Mouse (Mus musculus): ENCODE results near the gene Notch4.

The Notch4 gene

GRCm38 (mm10) chr17:34613830-34614229, 49.8 kb downstream of the Notch4 start:
- no peak for DNase-seq (ENCODE audit: low read depth, low spot score)
- no peaks in the 10 kb centered on the region for H3K27me3 ChIP-seq (ENCODE audit: control insufficient read depth, insufficient read depth, low read length, poor library complexity, severe bottlenecking)
- H3K36me3 ChIP-seq (ENCODE audit: control insufficient read depth, insufficient read depth, low read length, poor library complexity, severe bottlenecking) = peaks cover 3% of the 10 kb centered on the region; the same call in 1 of the 2 replicates

GRCm38 (mm10) chr17:34615871-34616270, 51.8 kb downstream of the Notch4 start, which contains the start of gene Egfl8:
TSS of gene Egfl8 (minus strand) at chr17:34615971.
- H3K36me3 ChIP-seq (ENCODE audit: control insufficient read depth, insufficient read depth, low read length, poor library complexity, severe bottlenecking) = peaks cover 2% of the 10 kb centered on the region; the same call in 1 of the 2 replicates
- DNase-seq (ENCODE audit: low read depth, low spot score) = no peak
- H3K27me3 ChIP-seq (ENCODE audit: control insufficient read depth, insufficient read depth, low read length, poor library complexity, severe bottlenecking) = no peaks in the 10 kb centered on the region

GRCm38 (mm10) chr17:34618999-34619398, 54.9 kb downstream of the Notch4 start:
- Histone ChIP-seq H3K36me3 (ENCODE audit: control insufficient read depth, insufficient read depth, low read length, poor library complexity, severe bottlenecking) (no peaks in the 10 kb centered on the region; the same call in 1 of the 2 replicates), H3K27me3 (ENCODE audit: control insufficient read depth, insufficient read depth, low read length, poor library complexity, severe bottlenecking) (no peaks in the 10 kb centered on the region)
- peak; percentile 90 for DNase-seq (ENCODE audit: low read depth, low spot score)

GRCm38 (mm10) chr17:34621006-34621405, 56.9 kb downstream of the Notch4 start:
- no peak for DNase-seq (ENCODE audit: low read depth, low spot score)
- Histone ChIP-seq H3K36me3 (ENCODE audit: control insufficient read depth, insufficient read depth, low read length, poor library complexity, severe bottlenecking) (no peaks in the 10 kb centered on the region), H3K27me3 (ENCODE audit: control insufficient read depth, insufficient read depth, low read length, poor library complexity, severe bottlenecking) (no peaks in the 10 kb centered on the region)

- no peaks in the 10 kb centered on the region for H3K27me3 ChIP-seq (ENCODE audit: control insufficient read depth, insufficient read depth, low read length, poor library complexity, severe bottlenecking)
- DNase-seq (ENCODE audit: low read depth, low spot score) = no peak
These were observed 59.1 kb downstream of the Notch4 start for GRCm38 (mm10) chr17:34623161-34623560.

GRCm38 (mm10) chr17:34624981-34625380, 60.9 kb downstream of the Notch4 start:
- DNase-seq (ENCODE audit: low read depth, low spot score) = no peak
- no peaks in the 10 kb centered on the region for H3K36me3 ChIP-seq (ENCODE audit: control insufficient read depth, insufficient read depth, low read length, poor library complexity, severe bottlenecking)
- H3K27me3 ChIP-seq (ENCODE audit: control insufficient read depth, insufficient read depth, low read length, poor library complexity, severe bottlenecking) = no peaks in the 10 kb centered on the region

More at GRCm38 (mm10) chr17:34623161-34623560, 59.1 kb downstream of the Notch4 start:
- no peaks in the 10 kb centered on the region for H3K36me3 ChIP-seq (ENCODE audit: control insufficient read depth, insufficient read depth, low read length, poor library complexity, severe bottlenecking)

GRCm38 (mm10) chr17:34626062-34626772, 62.1 kb downstream of the Notch4 start:
- no peak for DNase-seq (ENCODE audit: low read depth, low spot score)
- Histone ChIP-seq H3K27me3 (ENCODE audit: control insufficient read depth, insufficient read depth, low read length, poor library complexity, severe bottlenecking) (no peaks in the 10 kb centered on the region; the same call in 1 of the 2 replicates), H3K36me3 (ENCODE audit: control insufficient read depth, insufficient read depth, low read length, poor library complexity, severe bottlenecking) (no peaks in the 10 kb centered on the region)

- Histone ChIP-seq H3K36me3 (ENCODE audit: control insufficient read depth, insufficient read depth, low read length, poor library complexity, severe bottlenecking) (no peaks in the 10 kb centered on the region), H3K27me3 (ENCODE audit: control insufficient read depth, insufficient read depth, low read length, poor library complexity, severe bottlenecking) (no peaks in the 10 kb centered on the region; the same call in 1 of the 2 replicates)
- peak; percentile 65 for DNase-seq (ENCODE audit: low read depth, low spot score)
These were observed 62.7 kb downstream of the Notch4 start for GRCm38 (mm10) chr17:34626773-34627092.

GRCm38 (mm10) chr17:34627093-34627942, 63.2 kb downstream of the Notch4 start:
- DNase-seq (ENCODE audit: low read depth, low spot score) = peak; percentile 72
- H3K36me3 ChIP-seq (ENCODE audit: control insufficient read depth, insufficient read depth, low read length, poor library complexity, severe bottlenecking) = no peaks in the 10 kb centered on the region
- H3K27me3 ChIP-seq (ENCODE audit: control insufficient read depth, insufficient read depth, low read length, poor library complexity, severe bottlenecking) = no peaks in the 10 kb centered on the region; the same call in 1 of the 2 replicates

- Histone ChIP-seq H3K36me3 (ENCODE audit: control insufficient read depth, insufficient read depth, low read length, poor library complexity, severe bottlenecking) (no peaks in the 10 kb centered on the region), H3K27me3 (ENCODE audit: control insufficient read depth, insufficient read depth, low read length, poor library complexity, severe bottlenecking) (no peaks in the 10 kb centered on the region; the same call in 1 of the 2 replicates)
- no peak for DNase-seq (ENCODE audit: low read depth, low spot score)
These were observed 64.0 kb downstream of the Notch4 start, which contains the start of gene Ppt2 for GRCm38 (mm10) chr17:34627943-34628643. TSS of gene Ppt2 (minus strand) at chr17:34628510.

- DNase-seq (ENCODE audit: low read depth, low spot score) = no peak
- no peaks in the 10 kb centered on the region; the same call in 1 of the 2 replicates for H3K27me3 ChIP-seq (ENCODE audit: control insufficient read depth, insufficient read depth, low read length, poor library complexity, severe bottlenecking)
- no peaks in the 10 kb centered on the region for H3K36me3 ChIP-seq (ENCODE audit: control insufficient read depth, insufficient read depth, low read length, poor library complexity, severe bottlenecking)
These were observed 64.5 kb downstream of the Notch4 start for GRCm38 (mm10) chr17:34628644-34628967.

GRCm38 (mm10) chr17:34629221-34629751, 65.2 kb downstream of the Notch4 start, which contains the start of gene Prrt1:
TSS of gene Prrt1 (plus strand) at chr17:34629533.
- H3K36me3 ChIP-seq (ENCODE audit: control insufficient read depth, insufficient read depth, low read length, poor library complexity, severe bottlenecking) = no peaks in the 10 kb centered on the region
- DNase-seq (ENCODE audit: low read depth, low spot score) = no peak
- no peaks in the 10 kb centered on the region; the same call in 1 of the 2 replicates for H3K27me3 ChIP-seq (ENCODE audit: control insufficient read depth, insufficient read depth, low read length, poor library complexity, severe bottlenecking)

GRCm38 (mm10) chr17:34629796-34630603, 65.9 kb downstream of the Notch4 start:
- peak; percentile 47 for DNase-seq (ENCODE audit: low read depth, low spot score)
- Histone ChIP-seq H3K27me3 (ENCODE audit: control insufficient read depth, insufficient read depth, low read length, poor library complexity, severe bottlenecking) (no peaks in the 10 kb centered on the region; the same call in 1 of the 2 replicates), H3K36me3 (ENCODE audit: control insufficient read depth, insufficient read depth, low read length, poor library complexity, severe bottlenecking) (no peaks in the 10 kb centered on the region)
